Mouse (Mus musculus): ENCODE measurements around the gene Iqck.

GRCm38 (mm10) chr7:118821887-118822556, 33.5 kb upstream of the Iqck start:
- no peak for TF ChIP-seq POLR2A (IDR thresholded peaks at IDR 0.05; ENCODE audit: borderline replicate concordance, insufficient read depth, low read length)
- TF ChIP-seq CTCF (IDR thresholded peaks at IDR 0.05; ENCODE audit: borderline replicate concordance, insufficient read depth, low read depth, low read length): no peak

Data from cerebellum, adult 2 months (tissue).